Mouse (Mus musculus) T-cell, adult 2 months (primary cell): ENCODE measurements around the gene 1810037I17Rik.
"Not testable (repeated sequence)": the region's sequence is repeated elsewhere in the genome, so short reads cannot be mapped to it uniquely, and the experiment has no call there.

Experiments used
- DNase-seq: peaks from one replicate; pipeline ENCODE4 v3.0.0; 2022; ENCODE audit warnings: low spot score

1810037I17Rik gene

DNA sequence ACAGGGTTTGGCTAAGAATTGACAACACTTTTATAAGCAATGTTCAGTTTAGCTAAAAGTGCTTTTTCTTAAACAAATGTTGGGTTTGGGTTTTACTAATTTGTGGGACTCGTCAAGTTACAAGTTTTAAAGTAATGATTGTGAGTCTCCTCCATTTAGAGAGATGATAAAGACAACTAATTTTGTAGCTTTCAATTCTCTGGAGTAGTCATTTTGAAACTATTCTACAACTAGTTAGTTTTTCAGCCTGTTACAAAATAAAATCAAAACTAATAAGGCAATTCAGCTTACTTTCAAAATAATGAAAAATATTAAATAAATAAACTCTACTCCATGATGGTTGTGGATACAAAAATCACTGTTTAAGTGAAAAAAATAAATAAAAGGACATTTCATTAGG is 8.5 kb downstream of the 1810037I17Rik start:
- DNase-seq, result no peak

DNA sequence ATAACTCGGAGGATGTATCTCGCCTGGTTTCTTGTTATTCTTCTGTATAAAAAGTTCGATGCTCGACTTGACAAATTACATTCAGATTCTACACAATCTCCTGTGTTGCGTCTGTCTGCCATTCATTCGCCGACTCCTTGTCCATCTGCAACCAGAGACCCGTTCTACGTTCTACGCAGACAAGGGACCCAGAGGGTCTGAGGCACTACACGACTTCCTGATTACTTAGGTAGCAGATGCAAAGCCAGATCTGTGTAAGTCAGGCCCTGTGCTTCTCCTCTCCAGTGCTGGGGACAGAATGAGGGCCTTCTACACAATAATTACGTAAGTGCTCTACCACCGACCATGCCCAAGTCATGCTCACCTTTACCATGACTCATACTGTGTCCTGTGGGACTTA is 13.2 kb downstream of the 1810037I17Rik start:
- not testable (repeated sequence) for DNase-seq

- DNase-seq, result peak; percentile 19
Measured at GRCm38 (mm10) chr3:122939215-122939614, 15.2 kb downstream of the 1810037I17Rik start.

GRCm38 (mm10) chr3:122943387-122943890 is 19.4 kb downstream of the 1810037I17Rik start:
- no peak for DNase-seq

- no peak for DNase-seq
Measured at GRCm38 (mm10) chr3:122950129-122950528, 26.1 kb downstream of the 1810037I17Rik start.

GRCm38 (mm10) chr3:122964301-122964700 is 40.3 kb downstream of the 1810037I17Rik start:
- DNase-seq, result no peak

DNA sequence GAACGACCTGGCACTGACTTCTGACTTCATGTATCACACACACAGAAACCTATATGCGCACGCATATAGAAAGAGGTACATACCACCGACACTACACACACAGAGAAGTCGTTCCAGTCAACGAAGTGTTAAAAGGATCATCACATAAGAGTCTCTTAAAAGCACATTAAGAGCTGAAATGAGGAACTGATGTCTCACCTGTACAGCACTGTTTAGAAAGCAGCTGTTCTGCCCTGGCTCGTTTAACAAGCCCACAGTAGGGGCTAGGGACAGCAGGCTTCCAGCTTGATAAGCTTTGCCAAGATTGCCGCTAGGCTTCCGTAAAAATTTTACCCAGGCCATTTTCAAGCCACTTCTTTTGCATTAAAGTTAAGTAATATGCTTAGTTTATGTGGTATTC is 44.4 kb downstream of the 1810037I17Rik start:
- no peak for DNase-seq

DNA sequence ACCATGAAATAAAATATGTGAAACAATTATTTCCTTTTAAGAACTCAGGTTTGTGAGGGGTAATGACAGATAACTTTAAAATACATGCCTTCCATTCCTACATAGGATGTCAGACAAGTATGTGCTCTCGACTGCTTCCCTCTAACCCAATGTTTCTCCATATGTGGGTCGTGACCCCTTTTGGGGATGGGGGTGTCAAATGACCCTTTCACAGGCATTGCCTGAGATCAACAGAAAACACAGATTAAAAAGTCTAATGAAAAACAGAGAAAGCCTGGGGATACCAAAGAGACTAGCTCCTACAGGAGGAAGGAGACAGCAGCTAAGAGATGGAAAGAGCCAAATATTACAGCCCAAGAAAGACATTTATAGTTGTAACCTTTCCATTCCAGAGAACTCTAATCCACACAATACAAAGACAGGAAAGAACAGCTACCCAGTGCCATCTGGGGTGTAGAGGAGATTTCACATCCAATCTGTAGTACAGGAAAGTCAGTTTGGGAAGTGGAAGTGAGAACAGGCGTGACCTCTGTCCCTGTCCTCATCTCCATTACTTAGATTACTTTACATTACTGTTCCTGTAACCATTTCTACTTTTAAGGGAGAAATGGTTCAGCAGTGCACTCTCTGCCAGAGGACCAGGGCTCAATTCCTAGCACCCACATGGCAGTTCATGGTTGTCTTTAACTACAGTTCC is 48.3 kb downstream of the 1810037I17Rik start:
- DNase-seq, result no peak

DNA sequence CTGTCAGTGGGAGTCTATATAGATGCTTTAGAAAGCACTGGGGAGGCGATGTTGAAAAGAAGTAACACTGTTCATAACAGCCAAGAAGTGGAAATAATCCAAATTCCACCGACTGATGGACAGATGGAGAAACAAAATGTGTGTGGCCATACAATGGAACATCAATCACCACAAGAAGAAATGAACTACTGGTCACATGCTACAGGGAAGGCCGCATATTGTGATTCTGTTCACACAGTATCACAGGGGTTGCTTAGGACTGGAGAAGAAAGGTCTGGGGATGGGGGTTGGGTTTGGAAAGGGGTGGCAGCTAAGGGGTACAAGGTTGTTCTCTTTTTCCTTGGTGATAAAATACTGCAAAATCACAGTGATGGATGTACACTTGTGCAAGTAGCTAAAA is 50.8 kb downstream of the 1810037I17Rik start:
- no peak for DNase-seq

DNA sequence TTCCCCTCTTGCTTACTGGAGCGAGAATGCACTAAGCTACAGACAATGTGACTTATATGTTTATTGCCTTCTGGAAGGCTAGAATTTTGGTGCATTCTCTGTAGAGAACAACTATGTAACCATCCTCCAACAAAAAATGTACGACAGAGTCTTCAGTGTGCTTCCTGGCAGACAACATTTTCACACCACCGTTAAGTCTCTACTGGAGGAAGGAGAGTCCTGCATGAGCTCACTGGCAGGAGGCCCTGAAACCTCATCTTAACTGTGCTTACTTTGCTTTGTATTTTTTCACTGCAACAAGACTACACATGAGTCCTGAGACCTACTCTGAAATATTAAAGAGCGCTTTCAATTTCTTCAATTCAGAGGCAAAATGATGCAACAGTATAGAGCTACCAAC is 51.4 kb downstream of the 1810037I17Rik start:
- DNase-seq, result no peak
